Mouse (Mus musculus): ENCODE measurements at regions not wholly inside any gene's neighbourhood (a gene's known extent, or its start where the extent isn't known, plus 50 kb on each side); places are given as distances from the start of the nearest gene placed in this dataset.

DNA sequence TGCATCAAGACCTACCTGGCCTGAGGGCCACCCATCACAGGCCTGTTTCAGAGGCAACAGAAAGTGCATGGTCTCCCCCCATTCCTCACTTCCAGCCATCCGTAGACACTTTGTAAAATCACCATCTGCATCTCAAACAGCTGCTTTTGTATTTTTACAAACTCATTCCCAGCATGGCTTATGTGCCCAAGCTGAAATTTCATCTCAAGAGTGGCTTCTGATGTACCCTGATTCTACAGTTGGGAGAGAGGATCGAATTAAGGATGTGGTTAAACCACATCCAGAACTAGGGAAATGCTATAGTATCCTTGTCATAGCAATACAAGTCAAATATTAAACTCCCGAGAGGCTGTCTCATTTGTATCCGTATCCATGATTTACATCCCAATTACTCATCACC, 221.5 kb downstream of the Qk start:
- no peak for TF ChIP-seq CTCF (IDR thresholded peaks at IDR 0.05 in 2 of 3, conservative IDR thresholded peaks at IDR 0.05 in 1 of 3; ENCODE audit: control insufficient read depth in 1 of 3, insufficient read depth in 1 of 3, low read depth in 2 of 3, low read length in 3 of 3, poor library complexity in 1 of 3, severe bottlenecking in 1 of 3)
- no peak for TF ChIP-seq JUND (IDR thresholded peaks at IDR 0.05; ENCODE audit: low read depth, low read length)
- no peak for TF ChIP-seq EP300 (IDR thresholded peaks at IDR 0.05; ENCODE audit: low read depth in 1 of 2, low read length in 2 of 2)
- no peak for TF ChIP-seq E2F4 (IDR thresholded peaks at IDR 0.05; ENCODE audit: borderline replicate concordance, low read depth, low read length)
- no peak for TF ChIP-seq CHD1 (IDR thresholded peaks at IDR 0.05; ENCODE audit: low read depth, low read length)
- no peak for TF ChIP-seq MAX (IDR thresholded peaks at IDR 0.05; ENCODE audit: low read length)
- no peak for TF ChIP-seq POLR2A (IDR thresholded peaks at IDR 0.05; ENCODE audit: control insufficient read depth in 1 of 2, insufficient read depth in 1 of 2, low read depth in 1 of 2, low read length in 2 of 2, poor library complexity in 1 of 2)
- TF ChIP-seq BHLHE40 (IDR thresholded peaks at IDR 0.05; ENCODE audit: borderline replicate concordance, low read depth, low read length): no peak
- no peak for TF ChIP-seq ZNF384 (IDR thresholded peaks at IDR 0.05; ENCODE audit: low read depth, low read length)
- no peak for TF ChIP-seq HCFC1 (IDR thresholded peaks at IDR 0.05; ENCODE audit: low read depth, low read length)
- no peak for TF ChIP-seq TCF12 (IDR thresholded peaks at IDR 0.05; ENCODE audit: low read depth, low read length)
- TF ChIP-seq ZMIZ1 (IDR thresholded peaks at IDR 0.05; ENCODE audit: low read depth, low read length): no peak
- TF ChIP-seq USF2 (IDR thresholded peaks at IDR 0.05; ENCODE audit: borderline replicate concordance in 1 of 2, insufficient read depth in 1 of 2, low read depth in 1 of 2, low read length in 2 of 2): no peak
- no peak for TF ChIP-seq MAFK (IDR thresholded peaks at IDR 0.05; ENCODE audit: borderline replicate concordance, low read depth, low read length)
